Mouse (Mus musculus) heart, adult 2 months (tissue): Measurements from ENCODE around the gene Fgd3.

Source experiments
- CTCF ChIP-seq: fragments of 200-600 bp; IDR thresholded peaks from 2 replicates; pipeline ENCODE4 v1.8.1; 2022; ENCODE audit warnings: antibody characterized with exemption, mild to moderate bottlenecking, moderate library complexity
- EP300 ChIP-seq: fragments of 200-500 bp; IDR thresholded peaks from 2 replicates; pipeline ENCODE4 v1.6.1; 2011; ENCODE audit warnings: low read depth, low read length, control low read depth; ENCODE audit not compliant: insufficient read depth

- TF ChIP-seq CTCF (no peak), EP300 (no peak)
Measured at GRCm38 (mm10) chr13:49257819-49258313, 62.2 kb downstream of the Fgd3 start.
